Mouse (Mus musculus) erythroblast, embryonic 14.5 days (primary cell): ENCODE data around the gene Msi2. TPM values are rescaled to one million over a fixed set of nuclear protein-coding genes. Genes with fewer than 3 reads are reported as not detected.

Source experiments
- H3K27me3 ChIP-seq: 2 replicates; pipeline ENCODE4 v1.6.1; 2012; ENCODE audit warnings: inconsistent platforms; ENCODE audit not compliant: control insufficient read depth
- H3K36me3 ChIP-seq: 2 replicates; pipeline ENCODE4 v1.6.1; 2012; ENCODE audit warnings: mild to moderate bottlenecking, inconsistent platforms; ENCODE audit not compliant: control insufficient read depth
- H3K4me1 ChIP-seq: 2 replicates; pipeline ENCODE4 v1.6.1; 2012; ENCODE audit warnings: inconsistent platforms; ENCODE audit not compliant: control insufficient read depth
- H3K4me3 ChIP-seq: replicated peaks from 2 replicates; pipeline ENCODE3; 2012; ENCODE audit warnings: moderate library complexity, mild to moderate bottlenecking, inconsistent platforms
- H3K9me3 ChIP-seq: 2 replicates; pipeline ENCODE4 v1.6.1; 2012; ENCODE audit warnings: low read length, inconsistent platforms, mixed read lengths; ENCODE audit not compliant: control insufficient read depth
- GATA1 ChIP-seq: IDR thresholded peaks from 2 replicates; pipeline ENCODE4 v1.6.1; 2012; ENCODE audit warnings: low read length, inconsistent platforms, mixed read lengths
- TAL1 ChIP-seq: IDR thresholded peaks from 3 replicates; pipeline ENCODE4 v1.6.1; 2012; ENCODE audit warnings: low read length, inconsistent platforms, mixed read lengths
- polyA plus RNA-seq: library from polyadenylated mRNA; stranded (reverse); fragments of >175 nt; gene quantifications from 2 replicates; pipeline ENCODE4 v1.2.3, GENCODE M21; 2012

Msi2 gene
- polyA plus RNA-seq, 1 experiment = 0.45 TPM

GRCm38 (mm10) chr11:88634627-88635026, 83.7 kb downstream of the Msi2 start:
- Histone ChIP-seq H3K9me3 (no peaks in the 10 kb centered on the region), H3K36me3 (no peaks in the 10 kb centered on the region; the same call in 1 of the 2 replicates)

GRCm38 (mm10) chr11:88631932-88632230, 86.4 kb downstream of the Msi2 start:
- Histone ChIP-seq H3K27me3 (no peaks in the 10 kb centered on the region), H3K36me3 (no peaks in the 10 kb centered on the region), H3K9me3 (no peaks in the 10 kb centered on the region), H3K4me1 (no peaks in the 10 kb centered on the region), H3K4me3 (no peak overlapping the region)
- no peak for TF ChIP-seq GATA1

More at GRCm38 (mm10) chr11:88634627-88635026, 83.7 kb downstream of the Msi2 start:
- no peaks in the 10 kb centered on the region for H3K27me3 ChIP-seq
- H3K4me1 ChIP-seq = peaks cover 7% of the 10 kb centered on the region
- no peak for TF ChIP-seq TAL1
- no peak for TF ChIP-seq GATA1
- H3K4me3 ChIP-seq = no peak overlapping the region

- no peak for TF ChIP-seq TAL1
- no peak for TF ChIP-seq GATA1
- no peaks in the 10 kb centered on the region for H3K9me3 ChIP-seq
- no peaks in the 10 kb centered on the region for H3K36me3 ChIP-seq
- no peaks in the 10 kb centered on the region for H3K4me1 ChIP-seq
- H3K4me3 ChIP-seq = no peak overlapping the region
- H3K27me3 ChIP-seq = no peaks in the 10 kb centered on the region
Observed at GRCm38 (mm10) chr11:88631084-88631931, 87.0 kb downstream of the Msi2 start.

GRCm38 (mm10) chr11:88629619-88630018, 88.7 kb downstream of the Msi2 start:
- no peaks in the 10 kb centered on the region for H3K27me3 ChIP-seq
- no peaks in the 10 kb centered on the region for H3K36me3 ChIP-seq
- TF ChIP-seq GATA1 (no peak), TAL1 (no peak)
- no peak overlapping the region for H3K4me3 ChIP-seq
- H3K4me1 ChIP-seq = no peaks in the 10 kb centered on the region
- no peaks in the 10 kb centered on the region for H3K9me3 ChIP-seq

- H3K4me1 ChIP-seq = no peaks in the 10 kb centered on the region
- TF ChIP-seq GATA1 (no peak), TAL1 (no peak)
- H3K9me3 ChIP-seq = no peaks in the 10 kb centered on the region
- H3K36me3 ChIP-seq = no peaks in the 10 kb centered on the region
- no peaks in the 10 kb centered on the region for H3K27me3 ChIP-seq
- H3K4me3 ChIP-seq = no peak overlapping the region
Observed at GRCm38 (mm10) chr11:88629165-88629564, 89.1 kb downstream of the Msi2 start.

GRCm38 (mm10) chr11:88628676-88629075, 89.6 kb downstream of the Msi2 start:
- no peaks in the 10 kb centered on the region for H3K36me3 ChIP-seq
- H3K4me1 ChIP-seq = no peaks in the 10 kb centered on the region
- H3K4me3 ChIP-seq = no peak overlapping the region
- H3K27me3 ChIP-seq = no peaks in the 10 kb centered on the region
- no peaks in the 10 kb centered on the region for H3K9me3 ChIP-seq
- TF ChIP-seq TAL1 (no peak), GATA1 (no peak)

GRCm38 (mm10) chr11:88627327-88627726, 91.0 kb downstream of the Msi2 start:
- no peaks in the 10 kb centered on the region for H3K4me1 ChIP-seq
- H3K36me3 ChIP-seq = no peaks in the 10 kb centered on the region
- no peak for TF ChIP-seq GATA1
- no peak for TF ChIP-seq TAL1
- no peak overlapping the region for H3K4me3 ChIP-seq
- H3K9me3 ChIP-seq = no peaks in the 10 kb centered on the region
- H3K27me3 ChIP-seq = no peaks in the 10 kb centered on the region

GRCm38 (mm10) chr11:88626576-88626975, 91.7 kb downstream of the Msi2 start:
- no peaks in the 10 kb centered on the region for H3K4me1 ChIP-seq
- H3K36me3 ChIP-seq = no peaks in the 10 kb centered on the region
- no peak for TF ChIP-seq GATA1
- TF ChIP-seq TAL1 = no peak
- no peak overlapping the region for H3K4me3 ChIP-seq
- no peaks in the 10 kb centered on the region for H3K9me3 ChIP-seq
- H3K27me3 ChIP-seq = no peaks in the 10 kb centered on the region

- no peaks in the 10 kb centered on the region for H3K9me3 ChIP-seq
- no peak overlapping the region for H3K4me3 ChIP-seq
- no peaks in the 10 kb centered on the region for H3K36me3 ChIP-seq
- H3K27me3 ChIP-seq = no peaks in the 10 kb centered on the region
- H3K4me1 ChIP-seq = no peaks in the 10 kb centered on the region
- no peak for TF ChIP-seq TAL1
- TF ChIP-seq GATA1 = no peak
Observed at GRCm38 (mm10) chr11:88626061-88626460, 92.3 kb downstream of the Msi2 start.

- no peaks in the 10 kb centered on the region for H3K27me3 ChIP-seq
- H3K36me3 ChIP-seq = no peaks in the 10 kb centered on the region
- no peaks in the 10 kb centered on the region for H3K4me1 ChIP-seq
- no peak for TF ChIP-seq TAL1
- TF ChIP-seq GATA1 = no peak
- no peak overlapping the region for H3K4me3 ChIP-seq
- H3K9me3 ChIP-seq = no peaks in the 10 kb centered on the region
Observed at GRCm38 (mm10) chr11:88625063-88625462, 93.2 kb downstream of the Msi2 start.
